Mouse (Mus musculus) C2C12 (cell line): ENCODE data around the gene Krt24. TPM values are rescaled to one million over a fixed set of nuclear protein-coding genes. Genes with fewer than 3 reads are reported as not detected.

ENCODE experiments used
- H3K27me3 ChIP-seq: one replicate; pipeline ENCODE4 v1.6.1; 2011; ENCODE audit not compliant: control insufficient read depth, insufficient read depth, insufficient read length
- H3K36me3 ChIP-seq: one replicate; pipeline ENCODE4 v1.6.1; 2011; ENCODE audit not compliant: control insufficient read depth, insufficient read depth
- H3K4me3 ChIP-seq: one replicate; pipeline ENCODE4 v1.5.1; 2011; ENCODE audit warnings: mild to moderate bottlenecking, control low read depth; ENCODE audit not compliant: poor library complexity, insufficient read depth, severe bottlenecking
- H3K79me2 ChIP-seq: one replicate; pipeline ENCODE4 v1.6.1; 2011; ENCODE audit not compliant: control insufficient read depth, insufficient read depth
- H3K79me3 ChIP-seq: one replicate; pipeline ENCODE4 v1.6.1; 2011; ENCODE audit warnings: low read depth, control low read depth
- H3ac ChIP-seq: one replicate; pipeline ENCODE3; 2011; ENCODE audit warnings: low read depth; ENCODE audit not compliant: control insufficient read depth, insufficient read length
- CEBPB ChIP-seq: IDR thresholded peaks from one replicate; pipeline ENCODE4 v1.6.1; 2011; ENCODE audit warnings: low read depth, mild to moderate bottlenecking, control low read depth, moderate library complexity
- CTCF ChIP-seq: IDR thresholded peaks from one replicate; pipeline ENCODE4 v1.5.1; 2011; ENCODE audit not compliant: control insufficient read depth, insufficient read depth, insufficient read length
- FOSL1 ChIP-seq: IDR thresholded peaks from one replicate; pipeline ENCODE4 v1.8.0; 2011; ENCODE audit warnings: mild to moderate bottlenecking, low read length; ENCODE audit not compliant: poor library complexity, insufficient read depth, severe bottlenecking
- MAX ChIP-seq: IDR thresholded peaks from one replicate; pipeline ENCODE4 v1.6.1; 2011; ENCODE audit warnings: mild to moderate bottlenecking, control low read depth
- MYOD1 ChIP-seq: IDR thresholded peaks from one replicate; pipeline ENCODE4 v1.6.1; 2011; ENCODE audit warnings: low read depth; ENCODE audit not compliant: control insufficient read depth, insufficient read length
- MYOG ChIP-seq: IDR thresholded peaks from one replicate; pipeline ENCODE4 v1.6.1; 2011; ENCODE audit not compliant: control insufficient read depth, insufficient read length; ENCODE audit errors: extremely low read depth
- USF1 ChIP-seq: IDR thresholded peaks from one replicate; pipeline ENCODE4 v1.6.1; 2011; ENCODE audit warnings: low read depth, mild to moderate bottlenecking, control low read depth, moderate library complexity
- polyA plus RNA-seq: library from polyadenylated mRNA; unstranded; fragments of >200 nt; fragmentation: generic; extraction: Trizol; gene quantifications from one replicate; pipeline ENCODE4 v1.2.1, GENCODE M21; 2012; ENCODE audit warnings: missing spikeins

The Krt24 gene
- polyA plus RNA-seq, 1 experiment = not detected

- Histone ChIP-seq H3K27me3 (no peaks in the 10 kb centered on the region), H3K79me3 (peaks cover 45% of the 10 kb centered on the region), H3ac (peak within 1 kb of the TSS; percentile 92), H3K4me3 (peak within 1 kb of the TSS; percentile 98), H3K79me2 (peaks cover 60% of the 10 kb centered on the region), H3K36me3 (peaks cover 33% of the 10 kb centered on the region)
- TF ChIP-seq MYOG = no peak
- TF ChIP-seq MYOD1 = no peak
- no peak for TF ChIP-seq CEBPB
- no peak for TF ChIP-seq MAX
- TF ChIP-seq CTCF = no peak
- no peak for TF ChIP-seq USF1
- TF ChIP-seq FOSL1 = no peak
Observed at GRCm38 (mm10) chr11:99230261-99231048, 54.6 kb downstream of the Krt24 start, which contains the start of gene Smarce1. Gene Smarce1, minus strand, starts transcription at chr11:99231017.

Other genes starting within 250 kb of the Krt24 start
- gene Igfbp4, start 244.0 kb downstream of the Krt24 start, polyA plus RNA-seq = 38.5 TPM
- gene Tns4, start 196.0 kb downstream of the Krt24 start, polyA plus RNA-seq = 0.18 TPM
- 0.02 TPM for gene Ccr7, start 130.2 kb downstream of the Krt24 start, polyA plus RNA-seq
- 103 TPM for gene Smarce1, start 54.2 kb downstream of the Krt24 start, polyA plus RNA-seq
- gene Krt222, start 41.2 kb downstream of the Krt24 start, polyA plus RNA-seq = not detected
- not detected for gene Krt25, start 37.7 kb upstream of the Krt24 start, polyA plus RNA-seq
- not detected for gene Krt26, start 52.7 kb upstream of the Krt24 start, polyA plus RNA-seq
- gene Krt27, start 65.8 kb upstream of the Krt24 start, polyA plus RNA-seq = not detected
- gene Krt28, start 89.6 kb upstream of the Krt24 start, polyA plus RNA-seq = 0.02 TPM
- gene Krt10, start 104.1 kb upstream of the Krt24 start, polyA plus RNA-seq = 3.7 TPM
- gene Krt12, start 137.0 kb upstream of the Krt24 start, polyA plus RNA-seq = not detected
- gene Krt20, start 152.9 kb upstream of the Krt24 start, polyA plus RNA-seq = not detected
- not detected for gene Krt23, start 207.9 kb upstream of the Krt24 start, polyA plus RNA-seq
- not detected for gene Krt39, start 236.1 kb upstream of the Krt24 start, polyA plus RNA-seq